Mouse (Mus musculus): ENCODE results near the gene Gm11116. TPM values are rescaled to one million over a fixed set of nuclear protein-coding genes. Genes with fewer than 3 reads are reported as not detected.
"Not testable (repeated sequence)": the region's sequence is repeated elsewhere in the genome, so short reads cannot be mapped to it uniquely, and the experiment has no call there.

Gm11116 gene
- total RNA-seq (2021) = not detected
- long read RNA-seq, experiment 1 = 0 reads
- long read RNA-seq, experiment 2 = 0 reads

GRCm38 (mm10) chr5:88111430-88111829 lies at the start of gene Gm11116:
TSS of gene Gm11116 (minus strand) at chr5:88111530.
- no peak for DNase-seq
- intact Hi-C loops (cut with DNase I) = no loop called here

GRCm38 (mm10) chr5:88153999-88154398 lies 42.7 kb upstream of the Gm11116 start, which contains the start of gene Gm11115:
TSS of gene Gm11115 (minus strand) at chr5:88154099.
- intact Hi-C loops (cut with DNase I) = no loop called here
- no peak for DNase-seq

- DNase-seq = not testable (repeated sequence)
- intact Hi-C loops (cut with DNase I) = loop anchor here (5.0 kb wide), 1 partner anchor 111 kb away; no protein-coding TSS in a partner anchor
These were observed 25.1 kb downstream of the Gm11116 start, which contains the start of gene Smr2 for GRCm38 (mm10) chr5:88086256-88086655. TSS of gene Smr2 (plus strand) at chr5:88086556.

Other genes starting within 250 kb of the Gm11116 start
- gene Odam, start 226.5 kb downstream of the Gm11116 start, total RNA-seq (2021) = not detected
- not detected for gene Csn3, start 186.0 kb downstream of the Gm11116 start, total RNA-seq (2021)
- not detected for gene 2310003L06Rik, start 142.1 kb downstream of the Gm11116 start, total RNA-seq (2021)
- not detected for gene Gm28434, start 142.0 kb downstream of the Gm11116 start, total RNA-seq (2021)
- not detected for gene Cabs1, start 132.1 kb downstream of the Gm11116 start, total RNA-seq (2021)
- gene Smr3a, start 109.0 kb downstream of the Gm11116 start, total RNA-seq (2021) = not detected
- gene Smr2, start 25.0 kb downstream of the Gm11116 start, total RNA-seq (2021) = not detected
- gene Gm11115, start 42.6 kb upstream of the Gm11116 start, total RNA-seq (2021) = not detected
- gene Gm7714, start 157.4 kb upstream of the Gm11116 start, total RNA-seq (2021) = not detected
- gene Prol1, start 205.8 kb upstream of the Gm11116 start, total RNA-seq (2021) = not detected

All from gastrocnemius, postnatal 36 days (tissue).